Mouse (Mus musculus): ENCODE data around the gene Gm10024. TPM values are rescaled to one million over a fixed set of nuclear protein-coding genes. Genes with fewer than 3 reads are reported as not detected.
"Not testable (repeated sequence)": the region's sequence is repeated elsewhere in the genome, so short reads cannot be mapped to it uniquely, and the experiment has no call there.

Gene Gm10024
- not detected in 3 replicates for total RNA-seq (2017)

DNA sequence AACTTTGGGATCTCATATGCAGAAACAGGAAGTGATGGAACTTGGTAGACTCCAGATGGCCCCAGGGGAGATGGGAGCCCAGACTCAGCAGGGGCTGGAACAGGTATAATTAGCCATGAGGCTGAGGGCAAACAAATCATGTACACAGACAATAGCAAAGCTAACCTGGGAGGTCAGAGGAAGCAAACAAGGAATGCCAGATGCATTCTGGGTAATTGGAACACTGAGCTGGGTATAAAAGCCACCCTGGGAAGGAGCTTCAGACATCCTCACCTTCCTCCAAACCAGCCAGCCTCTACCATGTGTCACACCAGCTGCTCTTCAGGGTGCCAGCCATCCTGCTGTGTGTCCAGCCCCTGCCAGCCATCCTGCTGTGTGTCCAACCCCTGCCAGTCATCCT is at the start of gene Gm10024:
Gene Gm10024 (plus strand): TSS at position 301 of the 400 bp plus-strand sequence.
- not testable (repeated sequence) for ATAC-seq (replicated peaks; ENCODE audit: insufficient number of reproducible peaks, low FRiP score, low TSS enrichment, poor library complexity, severe bottlenecking)

GRCm38 (mm10) chr10:77663949-77664665 is 47.1 kb upstream of the Gm10024 start:
- 0 out of 2 replicates have a peak, but pooled peaks have one; percentile 16 for ATAC-seq (replicated peaks; ENCODE audit: insufficient number of reproducible peaks, low FRiP score, low TSS enrichment, poor library complexity, severe bottlenecking)

GRCm38 (mm10) chr10:77666342-77666741 is 44.9 kb upstream of the Gm10024 start:
- ATAC-seq (replicated peaks; ENCODE audit: insufficient number of reproducible peaks, low FRiP score, low TSS enrichment, poor library complexity, severe bottlenecking): no peak

DNA sequence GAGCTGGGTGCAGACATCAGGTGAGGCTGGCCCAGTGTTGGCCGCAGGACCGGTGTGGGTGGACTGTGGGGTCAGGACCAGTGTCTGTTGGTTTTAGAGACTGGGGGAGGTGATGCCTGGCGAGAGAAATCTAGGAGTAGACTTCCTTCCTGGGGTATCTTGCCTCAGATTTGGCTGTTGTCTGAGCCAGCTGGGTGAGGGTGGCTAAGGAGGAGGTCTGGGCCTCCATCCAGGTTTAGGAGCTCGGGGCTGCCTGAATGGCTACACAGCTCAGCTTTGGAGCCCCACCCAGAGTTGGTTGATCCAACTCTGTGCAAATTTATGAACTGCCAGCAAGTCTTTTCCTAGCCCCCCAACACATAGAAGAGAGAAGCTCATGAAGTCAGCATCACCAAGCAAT is 43.9 kb upstream of the Gm10024 start:
- no peak for ATAC-seq (replicated peaks; ENCODE audit: insufficient number of reproducible peaks, low FRiP score, low TSS enrichment, poor library complexity, severe bottlenecking)

- ATAC-seq (replicated peaks; ENCODE audit: insufficient number of reproducible peaks, low FRiP score, low TSS enrichment, poor library complexity, severe bottlenecking): no peak
Measured at GRCm38 (mm10) chr10:77670710-77671109, 40.5 kb upstream of the Gm10024 start.

GRCm38 (mm10) chr10:77671519-77671918 is 39.7 kb upstream of the Gm10024 start:
- no peak for ATAC-seq (replicated peaks; ENCODE audit: insufficient number of reproducible peaks, low FRiP score, low TSS enrichment, poor library complexity, severe bottlenecking)

DNA sequence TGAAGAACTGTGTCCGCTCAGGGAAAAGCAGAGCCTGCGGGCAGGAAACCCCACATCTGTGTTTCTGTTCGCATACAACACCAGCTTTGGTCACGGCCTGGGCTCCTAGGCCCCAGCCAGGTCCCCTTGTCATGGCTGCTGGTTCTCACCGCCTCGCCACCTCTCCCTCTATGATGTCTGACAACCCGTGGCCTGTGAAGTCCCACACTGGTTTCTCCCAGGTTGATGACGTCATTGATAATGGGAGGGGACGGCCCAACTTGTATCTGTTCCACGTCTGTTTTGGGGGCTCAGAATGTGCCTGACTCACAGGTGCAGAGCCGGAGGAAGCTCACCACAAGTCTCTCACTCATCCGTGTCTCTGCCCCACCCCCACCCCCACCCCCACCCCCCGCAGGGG is 37.5 kb upstream of the Gm10024 start:
- no peak for ATAC-seq (replicated peaks; ENCODE audit: insufficient number of reproducible peaks, low FRiP score, low TSS enrichment, poor library complexity, severe bottlenecking)

- no peak for ATAC-seq (replicated peaks; ENCODE audit: insufficient number of reproducible peaks, low FRiP score, low TSS enrichment, poor library complexity, severe bottlenecking)
Measured at GRCm38 (mm10) chr10:77677562-77677961, 33.7 kb upstream of the Gm10024 start.

GRCm38 (mm10) chr10:77682994-77683393 is 28.3 kb upstream of the Gm10024 start:
- no peak for ATAC-seq (replicated peaks; ENCODE audit: insufficient number of reproducible peaks, low FRiP score, low TSS enrichment, poor library complexity, severe bottlenecking)

DNA sequence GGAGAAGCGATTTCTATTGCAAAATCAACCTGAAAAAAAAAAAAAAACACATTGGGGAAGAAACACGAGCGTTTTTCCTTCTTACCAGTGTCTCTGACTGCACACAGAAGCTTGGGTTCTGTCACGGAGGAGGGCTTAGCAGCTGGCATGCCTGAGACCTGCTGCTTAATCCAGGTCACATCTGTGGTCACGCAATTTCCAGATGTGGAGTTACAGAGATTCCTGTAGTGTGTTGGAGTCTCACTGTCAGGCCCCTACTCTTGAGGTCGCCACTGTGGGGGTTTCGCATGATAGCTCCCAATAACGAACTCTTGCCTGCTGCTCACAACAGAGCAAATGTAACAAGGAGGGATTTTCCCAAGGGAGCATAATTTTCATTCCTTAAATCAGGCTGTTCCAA is 27.1 kb upstream of the Gm10024 start:
- ATAC-seq (replicated peaks; ENCODE audit: insufficient number of reproducible peaks, low FRiP score, low TSS enrichment, poor library complexity, severe bottlenecking): no peak

- ATAC-seq (replicated peaks; ENCODE audit: insufficient number of reproducible peaks, low FRiP score, low TSS enrichment, poor library complexity, severe bottlenecking): no peak
Measured at GRCm38 (mm10) chr10:77685895-77686664, 25.2 kb upstream of the Gm10024 start, which contains the start of gene Tspear. Tspear (plus strand) TSS chr10:77686569.

DNA sequence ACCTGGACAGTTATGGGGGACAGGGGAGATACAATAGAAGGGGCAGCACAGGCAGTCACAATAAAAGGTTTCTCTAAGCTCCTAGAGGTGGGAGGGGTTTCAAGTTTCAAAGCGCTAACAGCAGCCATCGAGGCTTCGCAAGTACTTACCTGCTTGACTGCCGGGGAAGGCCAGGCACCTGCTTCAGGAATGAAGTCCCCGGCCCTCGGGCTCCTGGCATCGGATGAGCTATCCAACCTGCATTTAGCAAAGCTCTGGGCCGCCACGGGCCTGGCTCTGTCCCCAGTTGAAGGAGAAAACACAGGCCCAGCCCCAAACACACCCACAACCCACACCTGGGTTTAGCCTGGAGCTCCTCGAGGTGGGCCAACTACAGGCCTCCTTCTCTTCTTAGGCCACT is 24.2 kb upstream of the Gm10024 start:
- no peak for ATAC-seq (replicated peaks; ENCODE audit: insufficient number of reproducible peaks, low FRiP score, low TSS enrichment, poor library complexity, severe bottlenecking)

GRCm38 (mm10) chr10:77690356-77690807 is 20.9 kb upstream of the Gm10024 start, which contains the start of gene Gm19402:
Gm19402 (minus strand) TSS chr10:77690757.
- not testable (repeated sequence) for ATAC-seq (replicated peaks; ENCODE audit: insufficient number of reproducible peaks, low FRiP score, low TSS enrichment, poor library complexity, severe bottlenecking)

DNA sequence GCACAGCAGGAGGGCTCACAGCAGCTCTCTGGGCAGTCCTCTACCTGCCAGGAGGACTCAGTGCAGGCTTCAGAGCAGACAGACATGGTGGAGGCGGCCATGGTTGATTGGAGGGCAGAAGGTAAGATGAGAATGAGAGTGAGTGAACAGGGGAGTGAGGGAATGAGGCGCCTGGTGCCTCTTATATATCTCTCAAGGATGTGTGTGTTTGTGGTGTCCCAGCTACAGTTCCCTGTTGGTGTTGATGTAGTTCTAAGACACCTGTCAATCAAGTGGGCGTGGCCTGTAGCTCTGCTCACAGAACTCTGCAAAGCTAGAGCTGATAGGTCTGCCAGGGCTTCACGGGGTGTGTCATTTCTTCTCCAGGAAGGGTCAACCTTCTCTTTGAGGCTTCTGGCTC is 14.1 kb upstream of the Gm10024 start, which contains the start of gene Gm9508:
Gene Gm9508 (minus strand): TSS at position 101 of the 400 bp plus-strand sequence.
- ATAC-seq (replicated peaks; ENCODE audit: insufficient number of reproducible peaks, low FRiP score, low TSS enrichment, poor library complexity, severe bottlenecking): no peak

DNA sequence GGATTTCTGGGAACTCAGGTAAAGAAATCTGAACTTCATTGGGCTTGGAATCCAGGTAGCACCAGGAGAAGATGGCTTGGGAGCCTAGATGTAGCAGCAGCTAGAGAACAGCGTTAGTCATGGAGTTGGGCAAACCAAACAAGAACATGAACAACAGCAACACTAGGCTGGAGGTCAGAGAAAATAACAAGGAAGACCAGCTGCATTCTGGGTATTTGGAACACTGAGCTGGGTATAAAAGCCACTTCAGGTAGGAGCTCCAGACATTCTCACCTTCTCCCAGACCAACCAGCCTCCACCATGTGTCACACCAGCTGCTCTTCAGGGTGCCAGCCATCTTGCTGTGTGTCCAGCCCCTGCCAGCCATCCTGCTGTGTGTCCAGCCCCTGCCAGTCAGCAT is 4.9 kb upstream of the Gm10024 start, which contains the start of gene Gm10272:
Gene Gm10272 (plus strand): TSS at position 301 of the 400 bp plus-strand sequence.
- no peak for ATAC-seq (replicated peaks; ENCODE audit: insufficient number of reproducible peaks, low FRiP score, low TSS enrichment, poor library complexity, severe bottlenecking)

DNA sequence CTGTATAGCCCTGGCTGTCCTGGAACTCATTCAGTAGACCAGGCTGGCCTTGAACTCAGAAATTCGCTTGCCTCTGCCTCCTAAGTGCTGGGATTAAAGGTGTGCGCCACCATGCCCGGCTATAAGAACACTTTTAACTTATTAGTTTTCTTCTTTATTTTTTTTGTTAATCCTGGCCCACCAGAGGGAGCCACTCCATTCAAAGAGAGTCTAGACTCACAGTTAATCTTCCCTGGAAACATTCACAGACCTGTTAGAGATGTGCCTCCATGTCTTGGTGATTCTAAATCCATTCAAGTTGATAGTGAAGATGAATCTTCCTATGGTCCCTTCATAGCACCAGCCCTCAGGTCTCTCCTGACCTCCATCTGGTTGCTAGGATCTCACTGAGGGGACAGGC is 1.4 kb upstream of the Gm10024 start:
- no peak for ATAC-seq (replicated peaks; ENCODE audit: insufficient number of reproducible peaks, low FRiP score, low TSS enrichment, poor library complexity, severe bottlenecking)

GRCm38 (mm10) chr10:77713734-77714133 is 2.5 kb downstream of the Gm10024 start:
- ATAC-seq (replicated peaks; ENCODE audit: insufficient number of reproducible peaks, low FRiP score, low TSS enrichment, poor library complexity, severe bottlenecking): no peak

DNA sequence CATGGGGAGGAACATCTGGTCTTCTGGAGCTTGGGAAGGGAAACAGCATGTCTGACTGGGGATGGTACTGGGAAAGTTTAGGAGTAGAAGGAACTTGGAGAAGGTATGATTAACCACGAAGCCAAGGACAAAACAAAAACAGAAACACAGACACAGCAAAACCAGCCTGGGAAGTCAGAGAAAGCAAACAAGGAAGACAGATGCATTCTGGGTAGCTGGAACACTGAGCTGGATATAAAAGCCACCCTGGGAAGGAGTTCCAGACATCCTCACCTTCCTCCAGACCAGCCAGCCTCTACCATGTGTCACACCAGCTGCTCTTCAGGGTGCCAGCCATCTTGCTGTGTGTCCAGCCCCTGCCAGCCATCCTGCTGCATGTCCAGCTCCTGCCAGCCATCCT is 4.2 kb downstream of the Gm10024 start, which contains the start of gene Gm10142:
Gene Gm10142 (plus strand): TSS at position 301 of the 400 bp plus-strand sequence.
- ATAC-seq (replicated peaks; ENCODE audit: insufficient number of reproducible peaks, low FRiP score, low TSS enrichment, poor library complexity, severe bottlenecking): no peak

DNA sequence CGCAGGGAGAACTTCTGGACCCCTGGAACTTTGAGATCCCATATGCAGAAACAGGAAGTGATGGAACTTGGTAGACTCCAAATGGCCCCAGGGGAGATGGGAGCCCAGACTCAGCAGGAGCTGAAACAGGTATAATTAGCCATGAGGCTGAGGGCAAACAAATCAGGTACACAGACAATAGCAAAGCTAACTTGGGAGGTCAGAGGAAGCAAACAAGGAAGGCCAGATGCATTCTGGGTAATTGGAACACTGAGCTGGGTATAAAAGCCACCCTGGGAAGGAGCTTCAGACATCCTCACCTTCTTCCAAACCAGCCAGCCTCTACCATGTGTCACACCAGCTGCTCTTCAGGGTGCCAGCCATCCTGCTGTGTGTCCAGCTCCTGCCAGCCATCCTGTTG is 9.0 kb downstream of the Gm10024 start, which contains the start of gene Krtap12-1:
Gene Krtap12-1 (plus strand): TSS at position 301 of the 400 bp plus-strand sequence.
- not testable (repeated sequence) for ATAC-seq (replicated peaks; ENCODE audit: insufficient number of reproducible peaks, low FRiP score, low TSS enrichment, poor library complexity, severe bottlenecking)

Data from monocyte, adult 5-6 weeks (primary cell).